Mouse (Mus musculus) liver, adult 2 months (tissue): ENCODE measurements around the gene Frmd4a. TPM values are rescaled to one million over a fixed set of nuclear protein-coding genes. Genes with fewer than 3 reads are reported as not detected.

Source experiments
- DNase-seq: peaks from one replicate; pipeline ENCODE4 v3.0.0-alpha.2; 2011; ENCODE audit warnings: low read depth, low spot score; ENCODE audit errors: extremely low read depth
- H3K27ac ChIP-seq: fragments of 200-500 bp; replicated peaks from 2 replicates; pipeline ENCODE4 v1.5.1; 2012; ENCODE audit warnings: low read depth, mild to moderate bottlenecking, control low read depth, inconsistent platforms, low read length; ENCODE audit not compliant: insufficient read depth
- H3K27me3 ChIP-seq: fragments of 200-500 bp; 2 replicates; pipeline ENCODE4 v1.6.1; 2012; ENCODE audit warnings: mild to moderate bottlenecking, moderate library complexity, low read length, inconsistent platforms; ENCODE audit not compliant: control insufficient read depth, insufficient read depth
- H3K36me3 ChIP-seq: fragments of 200-500 bp; 2 replicates; pipeline ENCODE4 v1.6.1; 2012; ENCODE audit warnings: low read length, inconsistent platforms; ENCODE audit not compliant: control insufficient read depth, insufficient read depth
- H3K4me1 ChIP-seq: fragments of 200-500 bp; 2 replicates; pipeline ENCODE4 v1.6.1; 2011; ENCODE audit warnings: low read length; ENCODE audit not compliant: control insufficient read depth, insufficient read depth
- H3K4me3 ChIP-seq: fragments of 200-500 bp; 2 replicates; pipeline ENCODE4 v1.5.1; 2011; ENCODE audit warnings: low read depth, mild to moderate bottlenecking, control low read depth, low read length, moderate library complexity; ENCODE audit not compliant: insufficient read depth
- H3K79me2 ChIP-seq: fragments of 200-500 bp; 2 replicates; pipeline ENCODE4 v1.6.1; 2012; ENCODE audit warnings: inconsistent platforms, mild to moderate bottlenecking, low read length, moderate library complexity; ENCODE audit not compliant: control insufficient read depth, insufficient read depth
- H3K9ac ChIP-seq: fragments of 200-500 bp; 2 replicates; pipeline ENCODE4 v1.6.1; 2012; ENCODE audit warnings: low read depth, mild to moderate bottlenecking, control low read depth, inconsistent platforms, low read length
- CTCF ChIP-seq: fragments of 200-500 bp; IDR thresholded peaks from 2 replicates; pipeline ENCODE4 v1.5.1; 2011; ENCODE audit warnings: low read depth, low read length, control low read depth
- POLR2A ChIP-seq: fragments of 200-500 bp; IDR thresholded peaks from 2 replicates; pipeline ENCODE4 v1.6.1; 2011; ENCODE audit warnings: low read length, control low read depth; ENCODE audit not compliant: insufficient read depth; ENCODE audit errors: extremely low read depth
- WGBS: fragments of 180-500 bp; shearing (Covaris S2); methylation state at CpG from one replicate; pipeline ENCODE4 v1.1.7; 2018; 5-methylcytosine and 5-hydroxymethylcytosine counted together
- polyA plus RNA-seq: library from polyadenylated mRNA; depleted of rRNA; stranded (reverse); fragments of >200 nt; gene quantifications from 2 replicates; pipeline ENCODE4 v1.2.3, GENCODE M21; 2012
- total RNA-seq: library from RNA; depleted of rRNA; stranded (reverse); fragments of >200 nt; gene quantifications from 2 replicates; pipeline ENCODE4 v1.2.3, GENCODE M21; 2014

Gene Frmd4a
- total and polyA plus RNA-seq, 2 experiments = 2.1 to 3.1 TPM

- H3K27ac ChIP-seq = no peak overlapping the region
- no peak overlapping the region for H3K9ac ChIP-seq
- H3K27me3 ChIP-seq = no peaks in the 10 kb centered on the region
- no peaks in the 10 kb centered on the region for H3K36me3 ChIP-seq
- no peak for DNase-seq
- H3K4me1 ChIP-seq = peaks cover 1% of the 10 kb centered on the region; the same call in 1 of the 2 replicates
- 92% methylated on average over 11 of the region's 11 CpGs for WGBS
- H3K4me3 ChIP-seq = no peak overlapping the region
- TF ChIP-seq CTCF = no peak
- TF ChIP-seq POLR2A = no peak
- no peaks in the 10 kb centered on the region for H3K79me2 ChIP-seq
These were observed 463.6 kb downstream of the Frmd4a start for GRCm38 (mm10) chr2:4481154-4481553.

- H3K79me2 ChIP-seq = no peaks in the 10 kb centered on the region
- H3K27me3 ChIP-seq = no peaks in the 10 kb centered on the region
- H3K36me3 ChIP-seq = no peaks in the 10 kb centered on the region
- H3K4me3 ChIP-seq = no peak overlapping the region
- no peak overlapping the region for H3K27ac ChIP-seq
- TF ChIP-seq POLR2A = no peak
- TF ChIP-seq CTCF = no peak
- WGBS = 90% methylated on average over 5 of the region's 5 CpGs
- H3K4me1 ChIP-seq = no peaks in the 10 kb centered on the region
- H3K9ac ChIP-seq = no peak overlapping the region
- no peak for DNase-seq
These were observed 468.7 kb downstream of the Frmd4a start for GRCm38 (mm10) chr2:4486185-4486584.

GRCm38 (mm10) chr2:4487280-4487679 is 469.8 kb downstream of the Frmd4a start:
- no peak overlapping the region for H3K9ac ChIP-seq
- no peaks in the 10 kb centered on the region for H3K36me3 ChIP-seq
- WGBS = 92% methylated on average over 2 of the region's 2 CpGs
- H3K79me2 ChIP-seq = no peaks in the 10 kb centered on the region
- no peak for TF ChIP-seq POLR2A
- no peak for TF ChIP-seq CTCF
- no peaks in the 10 kb centered on the region for H3K27me3 ChIP-seq
- no peaks in the 10 kb centered on the region for H3K4me1 ChIP-seq
- no peak for DNase-seq
- no peak overlapping the region for H3K4me3 ChIP-seq
- no peak overlapping the region for H3K27ac ChIP-seq

GRCm38 (mm10) chr2:4490845-4491244 is 473.3 kb downstream of the Frmd4a start:
- no peak for DNase-seq
- no peak overlapping the region for H3K4me3 ChIP-seq
- WGBS = 77% methylated on average over 5 of the region's 5 CpGs
- no peaks in the 10 kb centered on the region for H3K79me2 ChIP-seq
- H3K4me1 ChIP-seq = no peaks in the 10 kb centered on the region
- TF ChIP-seq CTCF = no peak
- TF ChIP-seq POLR2A = no peak
- H3K27ac ChIP-seq = no peak overlapping the region
- no peak overlapping the region for H3K9ac ChIP-seq
- no peaks in the 10 kb centered on the region for H3K36me3 ChIP-seq
- no peaks in the 10 kb centered on the region for H3K27me3 ChIP-seq

- Histone ChIP-seq H3K4me1 (no peaks in the 10 kb centered on the region), H3K27ac (0 out of 2 replicates have a peak overlapping the region, but pooled peaks have one; percentile 8), H3K9ac (no peak overlapping the region), H3K27me3 (no peaks in the 10 kb centered on the region), H3K4me3 (no peak overlapping the region), H3K36me3 (no peaks in the 10 kb centered on the region), H3K79me2 (no peaks in the 10 kb centered on the region)
- WGBS = 56% methylated on average over 20 of the region's 20 CpGs
- DNase-seq = peak; percentile 53
- TF ChIP-seq CTCF = peak; percentile 67
- TF ChIP-seq POLR2A = no peak
These were observed 475.3 kb downstream of the Frmd4a start for GRCm38 (mm10) chr2:4492485-4493481.

GRCm38 (mm10) chr2:4494478-4494877 is 477.0 kb downstream of the Frmd4a start:
- H3K27ac ChIP-seq = no peak overlapping the region
- TF ChIP-seq POLR2A (no peak), CTCF (no peak)

More at GRCm38 (mm10) chr2:4494478-4494877, 477.0 kb downstream of the Frmd4a start:
- H3K4me1 ChIP-seq = no peaks in the 10 kb centered on the region
- no peaks in the 10 kb centered on the region for H3K27me3 ChIP-seq
- DNase-seq = no peak
- no peaks in the 10 kb centered on the region for H3K79me2 ChIP-seq
- no peaks in the 10 kb centered on the region for H3K36me3 ChIP-seq
- no peak overlapping the region for H3K4me3 ChIP-seq
- 54% methylated on average over 2 of the region's 2 CpGs for WGBS
- no peak overlapping the region for H3K9ac ChIP-seq
